In the genomic region with DNA sequence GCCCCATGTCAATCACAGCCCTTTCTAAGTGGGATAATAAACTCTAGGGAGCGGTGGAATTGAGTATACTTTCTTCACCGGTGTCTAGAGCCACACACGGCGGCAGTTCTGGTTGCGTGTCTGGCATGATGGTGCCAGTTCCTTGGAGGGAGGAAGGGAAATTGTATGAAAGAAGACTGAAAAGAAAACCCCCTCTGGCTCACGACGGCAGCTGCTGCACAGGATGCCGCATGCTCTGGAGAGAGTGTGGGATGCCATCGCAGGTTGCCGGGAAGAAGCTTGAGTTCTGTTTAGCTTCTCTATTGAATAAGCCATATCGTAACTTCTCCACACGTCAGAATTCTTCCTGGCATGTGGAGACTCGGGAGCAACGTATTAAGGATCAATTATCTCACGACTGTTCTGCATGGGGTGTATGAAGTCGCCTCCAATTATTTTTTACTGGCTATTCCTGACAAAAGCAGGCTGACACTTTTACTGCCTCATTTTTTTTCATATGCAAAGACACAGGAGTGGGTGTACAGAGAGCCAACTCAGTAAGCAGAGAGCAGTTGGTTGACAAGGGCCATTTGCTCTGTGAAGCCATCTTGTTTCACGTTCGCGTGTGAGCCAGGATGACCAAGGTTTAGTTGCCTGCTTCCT, we compare ENCODE assay signal across 12 mouse cellular contexts.
DNase-seq lines count a peak whose midpoint lies in the region; ATAC-seq and TF ChIP-seq lines count a peak whose summit lies in the region.
"Had no signal": no experiment of that assay in that cellular context is flagged by ENCODE, and none has a peak within 500 bp of the region (broad histone marks: within the 10 kb centered on the region; RNA-seq: fewer than 3 reads in every experiment).

No protein-coding gene starts in this region.

- DNase-seq in brain, adult 2 months (ENCODE audit: low read depth, low spot score) = peak; percentile 63
- DNase-seq in embryonic facial prominence, embryonic 10.5 days (ENCODE audit: low spot score) = peak; percentile 15
- DNase-seq in midbrain, postnatal 0 days (ENCODE audit: low spot score) = peak; percentile 51
- DNase-seq in kidney, adult 11 months = no peak
- DNase-seq in gastrocnemius, adult 8-10 months (ENCODE audit: low spot score in 2 of 2) = no peak
- DNase-seq: cerebellum, adult 11 months; kidney, postnatal 4 days; thymus, postnatal 25 days had no signal

- peak overlapping the region; percentile 44 for H3K4me2 ChIP-seq in hindbrain, embryonic 16.5 days (ENCODE audit: low read length)
- H3K4me2 ChIP-seq in midbrain, postnatal 0 days (ENCODE audit: low read depth, low read length, poor library complexity, severe bottlenecking) = peak overlapping the region; percentile 31
- H3K4me2 ChIP-seq in intestine, embryonic 15.5 days (replicated peaks) = no peak overlapping the region
- H3K4me2 ChIP-seq: embryonic facial prominence, embryonic 13.5 days; liver, embryonic 15.5 days had no signal

- ATAC-seq in hindbrain, embryonic 16.5 days = peak; percentile 56
- ATAC-seq in midbrain, postnatal 0 days (ENCODE audit: low FRiP score) = no peak
- no peak for ATAC-seq in intestine, embryonic 15.5 days

- H3K4me3 ChIP-seq in embryonic facial prominence, embryonic 10.5 days = no peak overlapping the region
- peak overlapping the region; percentile 10; the same call in 1 of the 2 replicates for H3K4me3 ChIP-seq in hindbrain, embryonic 16.5 days (ENCODE audit: low read length)
- no peak overlapping the region for H3K4me3 ChIP-seq in midbrain, postnatal 0 days (ENCODE audit: low read depth, low read length)
- no peak overlapping the region for H3K4me3 ChIP-seq in intestine, embryonic 15.5 days (replicated peaks)
- H3K4me3 ChIP-seq: embryonic facial prominence, embryonic 13.5 days; liver, embryonic 15.5 days had no signal

- no peak overlapping the region for H3K9ac ChIP-seq in hindbrain, embryonic 16.5 days (ENCODE audit: low read depth, low read length)
- H3K9ac ChIP-seq in midbrain, postnatal 0 days (replicated peaks; ENCODE audit: low read length, poor library complexity, severe bottlenecking) = no peak overlapping the region
- no peak overlapping the region for H3K9ac ChIP-seq in intestine, embryonic 15.5 days
- H3K9ac ChIP-seq: embryonic facial prominence, embryonic 13.5 days; liver, embryonic 15.5 days had no signal

- no peak overlapping the region for H3K27ac ChIP-seq in embryonic facial prominence, embryonic 10.5 days (replicated peaks)
- no peak overlapping the region for H3K27ac ChIP-seq in hindbrain, embryonic 16.5 days (ENCODE audit: low read depth, low read length)
- no peak overlapping the region for H3K27ac ChIP-seq in midbrain, postnatal 0 days (ENCODE audit: low read depth, low read length)
- H3K27ac ChIP-seq in intestine, embryonic 15.5 days = no peak overlapping the region
- H3K27ac ChIP-seq: embryonic facial prominence, embryonic 13.5 days; liver, embryonic 15.5 days had no signal

- 69% methylated on average over 19 of the region's 19 CpGs for whole genome bisulfite sequencing in embryonic facial prominence, embryonic 10.5 days
- 31% methylated on average over 19 of the region's 19 CpGs for WGBS in hindbrain, embryonic 16.5 days
- WGBS in midbrain, postnatal 0 days = 38% methylated on average over 19 of the region's 19 CpGs
- WGBS in intestine, embryonic 15.5 days = 60% methylated on average over 19 of the region's 19 CpGs

- TF ChIP-seq CTCF in midbrain, postnatal 0 days (IDR thresholded peaks at IDR 0.05) = 0 out of 2 replicates have a peak, but pooled peaks have one; percentile 4

- no peaks in the 10 kb centered on the region for H3K36me3 ChIP-seq in embryonic facial prominence, embryonic 10.5 days (replicated peaks)
- H3K36me3 ChIP-seq in hindbrain, embryonic 16.5 days (ENCODE audit: control insufficient read depth, insufficient read depth, low read length) = no peaks in the 10 kb centered on the region
- no peaks in the 10 kb centered on the region for H3K36me3 ChIP-seq in midbrain, postnatal 0 days (ENCODE audit: insufficient read depth, low read length)
- H3K36me3 ChIP-seq in intestine, embryonic 15.5 days = no peaks in the 10 kb centered on the region
- H3K36me3 ChIP-seq: embryonic facial prominence, embryonic 13.5 days; liver, embryonic 15.5 days had no signal

- no peaks in the 10 kb centered on the region for H3K9me3 ChIP-seq in embryonic facial prominence, embryonic 10.5 days
- H3K9me3 ChIP-seq in hindbrain, embryonic 16.5 days (ENCODE audit: control insufficient read depth, low read length) = no peaks in the 10 kb centered on the region
- H3K9me3 ChIP-seq in midbrain, postnatal 0 days (ENCODE audit: low read length) = no peaks in the 10 kb centered on the region
- no peaks in the 10 kb centered on the region for H3K9me3 ChIP-seq in intestine, embryonic 15.5 days
- H3K9me3 ChIP-seq: embryonic facial prominence, embryonic 13.5 days; liver, embryonic 15.5 days had no signal

- H3K27me3 ChIP-seq in embryonic facial prominence, embryonic 10.5 days (replicated peaks; ENCODE audit: low read depth, poor library complexity, severe bottlenecking) = no peaks in the 10 kb centered on the region
- H3K27me3 ChIP-seq in hindbrain, embryonic 16.5 days (replicated peaks; ENCODE audit: control insufficient read depth, insufficient read depth, low read length) = no peaks in the 10 kb centered on the region
- H3K27me3 ChIP-seq in midbrain, postnatal 0 days (ENCODE audit: insufficient read depth, low read length) = no peaks in the 10 kb centered on the region
- H3K27me3 ChIP-seq in intestine, embryonic 15.5 days (replicated peaks) = no peaks in the 10 kb centered on the region
- H3K27me3 ChIP-seq: embryonic facial prominence, embryonic 13.5 days; liver, embryonic 15.5 days had no signal

- peaks cover 60% of the 10 kb centered on the region for H3K4me1 ChIP-seq in embryonic facial prominence, embryonic 10.5 days
- peaks cover 6% of the 10 kb centered on the region for H3K4me1 ChIP-seq in hindbrain, embryonic 16.5 days (ENCODE audit: control insufficient read depth, insufficient read depth, low read depth, low read length)
- no peaks in the 10 kb centered on the region for H3K4me1 ChIP-seq in midbrain, postnatal 0 days (ENCODE audit: insufficient read depth, low read length)
- H3K4me1 ChIP-seq in intestine, embryonic 15.5 days (replicated peaks) = no peaks in the 10 kb centered on the region; the same call in 1 of the 2 replicates
- H3K4me1 ChIP-seq: liver, embryonic 15.5 days had no signal

Comparison
In these comparisons a context has a peak if more than half of its experiments do, and no peak if none do; other contexts are left out.
1. DNase-seq: peak in brain, adult 2 months (single experiment), embryonic facial prominence, embryonic 10.5 days (single experiment) and midbrain, postnatal 0 days (single experiment); none in kidney, adult 11 months (single experiment) and gastrocnemius, adult 8-10 months (0 of 2).